Mouse (Mus musculus): ENCODE results near the gene Kncn.

Gene Kncn

DNA sequence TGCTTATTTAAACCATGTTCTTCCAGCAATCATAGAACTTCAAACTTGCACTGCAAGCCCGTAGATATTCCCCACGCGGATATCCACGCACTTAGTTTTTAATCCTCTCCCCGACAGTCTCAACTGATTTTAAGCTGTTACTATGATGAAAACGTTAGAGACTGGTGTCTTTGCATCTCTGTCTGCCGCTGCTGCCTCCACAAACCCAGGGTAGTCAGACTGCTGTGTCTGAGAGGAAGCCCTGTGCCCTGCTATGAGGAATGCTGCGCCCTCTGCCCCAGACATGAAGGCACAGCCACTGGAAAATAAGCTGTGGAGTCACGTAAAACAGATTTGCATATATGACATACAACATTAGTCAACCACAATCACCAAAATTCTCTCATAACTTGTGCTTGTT lies 5.4 kb upstream of the Kncn start:
- DNase-seq (ENCODE audit: low read depth, low spot score) = no peak

DNA sequence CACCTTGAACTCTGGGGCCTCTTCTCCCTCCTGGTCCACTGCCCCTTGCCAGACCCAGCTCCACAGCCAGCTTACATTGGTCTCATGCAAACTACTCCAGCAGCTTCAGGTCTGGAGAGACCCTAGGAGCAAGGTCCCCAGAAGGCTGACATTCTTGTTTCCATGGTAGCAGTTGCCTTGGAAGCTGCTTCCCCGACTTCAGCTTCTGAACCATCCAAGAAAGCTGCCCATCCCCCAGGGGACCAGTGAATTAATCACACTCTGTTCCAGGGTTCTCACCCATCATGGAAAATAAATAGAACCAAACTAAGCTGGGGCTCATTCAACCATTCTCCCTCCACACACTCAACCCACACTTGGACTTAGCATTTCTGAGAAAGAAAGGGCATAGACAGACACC lies 3.0 kb upstream of the Kncn start:
- DNase-seq (ENCODE audit: low read depth, low spot score) = no peak

DNA sequence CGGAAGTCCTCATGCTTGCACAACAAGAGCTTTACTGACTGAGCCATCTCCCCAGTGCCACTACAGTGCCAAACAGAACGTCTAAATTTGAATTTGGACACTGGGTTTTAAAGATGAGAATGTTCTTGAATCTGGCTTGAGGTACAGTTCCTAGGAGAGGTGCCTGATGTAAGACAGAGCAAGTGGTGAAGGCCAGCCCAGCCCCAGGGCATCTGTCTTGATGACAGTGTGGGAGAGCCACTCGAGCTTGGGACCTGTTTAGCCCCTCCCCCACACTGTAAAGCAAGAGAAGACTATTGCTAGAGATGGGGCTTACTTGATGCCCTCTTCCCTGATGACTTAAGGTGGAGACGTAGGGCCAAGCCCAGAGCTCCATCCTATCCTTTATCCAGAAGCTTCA lies 2.0 kb upstream of the Kncn start:
- no peak for DNase-seq (ENCODE audit: low read depth, low spot score)

DNA sequence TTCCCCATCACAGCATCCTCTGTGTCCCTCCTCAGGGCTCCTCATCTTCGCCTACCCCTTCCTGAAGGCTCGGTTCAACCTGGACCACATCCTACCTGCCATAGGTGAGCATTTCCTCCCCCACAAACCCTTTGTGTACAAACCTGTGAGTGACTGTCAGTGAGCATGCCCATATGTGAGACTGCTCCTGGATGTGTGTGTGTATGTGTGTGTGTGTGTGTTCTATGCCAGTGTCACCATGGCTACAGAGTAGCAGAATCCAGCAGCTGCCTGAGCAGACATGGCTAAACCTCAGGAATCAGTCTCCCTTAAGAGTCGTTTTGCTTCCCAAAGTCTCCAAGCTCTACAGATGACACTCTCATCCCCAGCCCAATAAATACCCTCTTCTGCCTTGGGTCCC lies 1.6 kb downstream of the Kncn start:
- no peak for DNase-seq (ENCODE audit: low read depth, low spot score)

DNA sequence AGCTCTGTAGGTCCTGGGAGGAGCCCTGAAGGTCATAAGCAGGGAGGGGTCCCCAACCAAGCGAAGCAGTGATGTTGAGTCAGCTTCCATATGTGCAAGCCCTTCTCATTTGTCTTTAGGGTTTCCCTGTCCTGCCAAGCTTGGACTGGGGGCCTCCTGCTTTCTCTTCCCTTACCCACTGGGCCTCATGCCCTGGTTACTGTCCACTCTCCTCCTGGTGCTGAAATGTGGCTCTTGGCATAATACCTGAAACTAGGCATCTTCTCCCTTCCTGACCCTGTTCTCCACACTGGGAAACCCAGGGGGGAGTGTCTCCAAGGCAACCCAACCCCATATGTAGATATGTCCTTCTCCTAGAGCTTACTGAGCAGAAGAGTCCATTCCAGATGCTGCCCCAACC lies 2.7 kb downstream of the Kncn start:
- peak; percentile 27 for DNase-seq (ENCODE audit: low read depth, low spot score)

DNA sequence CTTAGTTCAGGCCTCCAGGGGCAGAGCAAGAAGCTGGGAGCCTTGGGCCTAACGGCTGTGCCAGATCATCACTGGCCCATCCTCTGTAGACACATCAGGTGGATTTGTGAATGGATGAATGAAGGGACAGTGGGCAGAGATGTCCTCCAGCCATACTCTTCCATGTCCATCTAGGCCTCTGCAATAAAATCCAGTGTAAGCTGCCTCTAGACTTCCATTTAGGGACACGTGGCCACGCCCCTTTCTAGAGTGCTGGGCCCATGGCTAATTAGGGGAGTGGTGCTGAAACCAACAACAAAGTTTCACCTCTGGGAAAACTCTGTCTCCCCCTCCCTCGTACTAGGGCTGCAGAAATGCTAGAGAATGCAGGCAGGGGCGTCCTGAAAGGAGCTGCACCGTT lies 5.9 kb downstream of the Kncn start:
- no peak for DNase-seq (ENCODE audit: low read depth, low spot score)

DNA sequence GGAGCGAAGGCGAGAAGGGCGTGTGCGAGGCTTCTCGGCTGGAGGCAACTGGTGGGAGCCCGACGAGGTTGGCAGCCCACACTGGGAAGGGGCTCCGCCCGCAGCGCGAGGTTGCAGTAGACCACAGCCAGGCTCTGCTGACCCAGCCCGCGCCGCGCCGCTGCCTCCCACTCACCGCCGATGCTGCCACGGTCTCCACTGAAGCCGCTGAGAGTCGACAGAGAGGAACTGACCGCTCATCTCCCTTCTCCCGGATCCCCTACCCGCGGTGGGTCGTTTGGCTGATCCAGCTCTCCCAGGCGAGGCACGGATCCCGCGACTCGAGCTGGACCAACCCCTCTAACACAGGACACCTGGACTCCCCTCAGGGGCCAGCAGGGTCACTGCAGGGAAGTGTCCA lies 6.4 kb downstream of the Kncn start, which contains the start of gene 6430628N08Rik:
Gene 6430628N08Rik (plus strand): TSS at position 113 of the 400 bp plus-strand sequence.
- no peak for DNase-seq (ENCODE audit: low read depth, low spot score)

DNA sequence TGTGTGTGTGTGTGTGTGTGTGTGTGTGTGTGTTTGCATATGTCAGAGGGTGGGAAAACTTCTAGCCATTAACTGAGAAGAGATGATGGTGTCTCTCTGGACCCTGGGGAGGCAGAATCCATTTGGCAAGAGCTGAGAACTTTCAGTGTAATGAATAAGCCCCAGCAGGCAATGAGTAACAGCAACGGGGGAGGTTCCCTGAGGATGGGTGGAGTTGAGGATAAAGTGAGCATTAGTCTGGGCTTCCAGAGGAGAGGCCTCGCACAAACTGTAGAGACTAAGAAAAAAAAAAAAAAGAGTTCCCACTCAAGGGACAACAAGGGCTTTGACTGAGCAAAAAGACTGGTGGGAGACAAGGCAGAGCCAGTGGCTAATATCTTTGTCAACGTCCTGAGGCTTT lies 10.1 kb downstream of the Kncn start:
- peak; percentile 46 for DNase-seq (ENCODE audit: low read depth, low spot score)

DNA sequence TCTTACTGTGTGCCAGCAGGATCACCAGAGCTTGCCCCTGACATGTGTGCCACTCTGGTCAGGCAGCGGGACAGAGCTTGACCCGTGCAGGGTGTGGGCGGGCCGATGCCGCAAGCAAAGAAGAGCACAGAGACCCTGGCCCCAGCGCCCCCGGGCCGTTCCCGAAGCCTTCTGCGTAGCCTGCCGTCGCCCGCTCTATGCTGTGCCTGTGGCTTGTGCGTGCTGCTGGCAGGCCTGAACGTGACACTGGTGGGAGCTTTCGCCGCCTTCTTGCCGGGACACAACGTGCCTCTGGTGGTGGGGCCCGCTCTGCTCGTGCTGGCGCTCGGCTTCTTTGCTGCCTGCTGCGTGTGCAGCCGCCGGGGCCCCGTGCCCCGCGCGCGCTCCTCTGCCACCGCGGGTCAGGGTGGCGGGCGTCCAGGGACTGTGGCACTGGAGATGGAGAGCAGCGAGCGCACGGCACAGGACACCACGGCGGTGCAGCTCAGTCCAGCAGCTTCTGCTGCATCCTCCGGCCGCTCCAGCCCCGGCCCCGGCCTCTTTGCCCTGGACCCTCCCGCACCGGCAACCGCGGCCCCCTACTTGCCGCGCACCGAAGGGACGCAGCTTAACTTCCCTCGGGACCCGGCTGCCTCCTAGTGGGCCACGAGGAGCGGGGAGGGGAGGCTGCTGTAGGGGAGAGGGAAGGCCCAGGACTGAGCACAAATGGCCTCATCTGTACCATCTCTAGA lies 13.9 kb downstream of the Kncn start:
- no peak for DNase-seq (ENCODE audit: low read depth, low spot score)

DNA sequence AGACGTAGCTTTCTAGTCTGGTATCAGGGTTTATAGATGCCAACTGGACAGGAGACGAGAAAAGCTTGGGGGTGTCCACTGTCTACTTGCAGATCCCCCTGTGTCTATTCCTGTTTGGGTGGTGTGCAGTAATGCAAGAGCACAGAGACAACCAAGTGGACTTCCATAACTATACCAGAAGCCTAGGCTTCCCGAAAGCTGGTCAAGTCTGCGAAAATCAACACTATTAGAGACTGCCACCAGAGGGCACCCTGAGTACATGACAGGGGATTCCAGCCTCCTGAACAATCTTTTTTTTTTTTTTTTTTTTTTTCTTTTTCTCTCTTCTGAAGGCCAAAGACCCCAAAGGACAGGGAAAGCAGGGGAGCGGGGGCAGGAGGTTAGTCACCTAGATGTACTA lies 18.6 kb downstream of the Kncn start:
- peak; percentile 87 for DNase-seq (ENCODE audit: low read depth, low spot score)

DNA sequence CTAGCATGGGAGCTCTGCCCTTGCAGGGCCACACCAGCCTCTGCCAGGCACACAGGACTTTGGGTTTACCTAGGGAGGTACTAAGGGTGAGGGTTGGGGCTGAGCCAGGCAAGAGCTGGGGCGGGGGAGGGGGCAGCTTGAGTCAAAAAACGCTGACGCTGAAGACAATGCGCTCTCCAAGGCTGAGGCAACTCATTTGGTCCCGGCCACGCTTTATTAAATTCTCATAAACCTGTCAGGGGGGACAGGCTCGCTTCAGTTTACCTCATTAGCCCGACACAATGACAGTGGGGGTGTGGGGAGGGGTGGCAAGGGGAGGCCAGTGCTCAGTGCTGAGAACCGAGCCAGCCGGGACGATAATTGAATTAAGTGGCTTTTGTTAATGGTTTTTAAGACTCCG lies 20.2 kb downstream of the Kncn start:
- DNase-seq (ENCODE audit: low read depth, low spot score) = no peak

DNA sequence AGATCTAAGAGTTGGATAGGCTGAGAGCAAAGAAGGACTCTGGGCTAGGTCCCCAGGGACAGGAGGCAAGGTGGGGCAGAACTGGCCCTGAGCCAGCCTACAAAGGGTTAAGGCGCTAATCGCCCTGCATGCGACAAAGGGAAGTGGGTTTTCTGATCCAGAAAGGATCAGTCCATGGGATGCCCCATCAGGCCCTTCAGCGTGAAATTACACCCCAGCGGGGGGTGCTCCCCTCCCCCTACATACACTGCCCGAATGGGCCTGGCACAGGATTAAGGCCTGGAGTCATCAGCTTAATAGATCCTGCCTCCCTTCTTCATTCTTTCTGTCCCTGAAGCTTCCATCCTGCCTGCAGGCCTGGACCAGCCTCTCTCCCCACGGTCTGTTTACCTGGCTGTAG lies 21.5 kb downstream of the Kncn start:
- DNase-seq (ENCODE audit: low read depth, low spot score) = no peak

DNA sequence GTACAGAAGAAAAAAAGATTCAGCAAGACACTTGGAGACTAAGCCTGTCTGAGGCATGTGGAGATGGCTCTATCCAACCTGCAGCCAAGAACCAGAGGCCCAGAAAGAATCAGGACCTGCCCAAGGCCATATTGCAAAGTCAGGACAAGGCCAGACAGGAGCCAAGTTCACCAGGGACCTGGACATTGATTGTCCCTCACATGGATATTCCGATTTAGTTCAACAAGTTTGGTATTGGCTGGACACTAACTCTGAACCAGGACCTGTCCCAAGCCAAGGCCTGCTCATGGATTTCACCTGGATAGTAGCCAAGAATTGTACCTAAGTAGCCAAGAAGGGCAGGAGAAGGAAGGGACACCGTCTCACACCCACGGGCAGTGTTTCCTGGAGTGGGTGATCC lies 22.6 kb downstream of the Kncn start:
- no peak for DNase-seq (ENCODE audit: low read depth, low spot score)

DNA sequence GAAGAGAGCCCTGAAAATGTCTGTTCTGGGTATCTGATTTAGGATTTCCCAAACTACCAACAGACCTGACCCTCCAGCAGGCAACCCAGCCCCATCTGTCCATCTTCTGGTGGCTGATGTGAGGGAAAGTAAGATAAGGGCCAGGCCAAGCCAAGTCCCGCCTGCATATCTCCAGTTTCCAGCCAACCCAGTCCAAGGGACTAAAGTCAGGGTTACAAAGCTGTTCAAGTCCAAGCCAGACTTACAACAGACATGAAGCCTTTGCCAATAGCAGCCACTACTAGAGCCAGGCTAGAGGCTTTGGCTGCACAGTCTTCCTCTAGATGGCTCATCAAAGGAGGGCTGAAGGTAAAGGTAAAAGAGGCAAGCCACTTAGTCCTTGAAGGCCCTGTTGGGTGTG lies 23.8 kb downstream of the Kncn start:
- DNase-seq (ENCODE audit: low read depth, low spot score) = peak; percentile 27

DNA sequence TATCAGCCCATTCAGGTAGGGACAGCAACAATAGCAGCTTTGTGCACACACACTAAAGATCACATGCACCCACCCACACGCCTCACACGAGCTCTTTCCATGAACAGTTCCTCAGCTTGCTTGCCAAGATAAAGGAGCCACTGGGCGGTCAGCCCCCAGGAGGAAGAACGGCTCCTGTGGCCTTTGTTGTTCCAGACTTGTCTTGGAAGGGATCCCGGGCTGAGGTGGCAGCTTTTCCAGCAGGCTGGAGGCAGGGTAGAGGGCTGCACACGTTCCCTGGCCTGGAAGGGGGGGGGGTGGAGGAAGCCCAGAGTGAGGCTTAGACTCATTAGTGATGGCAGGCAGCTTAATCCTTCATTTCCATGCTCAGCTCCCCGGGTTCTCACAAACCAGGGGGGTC lies 24.4 kb downstream of the Kncn start:
- peak; percentile 44 for DNase-seq (ENCODE audit: low read depth, low spot score)

DNA sequence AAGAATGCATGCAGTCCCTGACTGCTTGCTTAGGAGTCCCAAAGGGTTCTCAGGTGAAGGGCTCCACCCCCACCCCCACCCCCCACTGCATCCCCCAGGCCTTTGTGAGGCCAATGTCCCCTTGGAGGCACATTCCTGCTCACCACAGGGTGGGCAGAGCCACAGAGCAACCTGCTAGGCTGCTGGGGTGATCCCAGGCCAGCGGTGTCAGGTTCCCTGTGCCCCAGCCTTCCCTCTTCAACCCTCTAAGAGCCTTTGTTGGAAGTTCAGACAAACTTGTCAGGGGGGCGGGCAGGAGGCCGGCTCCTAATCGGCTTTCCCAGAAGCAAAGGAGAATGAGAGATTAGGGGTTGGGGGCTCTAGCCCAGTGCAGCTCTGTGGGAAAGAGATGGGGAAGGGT lies 27.4 kb downstream of the Kncn start:
- DNase-seq (ENCODE audit: low read depth, low spot score) = no peak

DNA sequence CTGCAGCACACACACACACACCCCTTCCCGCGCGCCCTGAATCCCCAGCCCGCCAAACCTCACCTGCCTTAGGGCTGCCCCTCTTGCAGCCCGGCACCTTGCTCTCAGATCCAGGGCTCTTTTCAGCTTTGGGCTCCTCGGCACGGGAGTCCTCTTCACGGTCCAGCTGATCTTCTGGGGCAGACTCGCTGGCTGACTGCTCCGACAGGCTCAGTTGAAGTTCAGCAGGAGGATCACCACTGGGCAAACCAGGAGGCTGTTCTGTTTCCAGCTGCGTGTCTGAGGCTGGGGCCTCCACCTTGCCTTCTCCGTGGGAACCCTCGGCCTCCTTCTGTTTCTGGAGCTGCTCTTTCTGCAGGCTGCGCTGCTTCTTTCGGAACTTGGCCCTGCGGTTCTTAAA lies 35.7 kb downstream of the Kncn start:
- DNase-seq (ENCODE audit: low read depth, low spot score) = no peak

DNA sequence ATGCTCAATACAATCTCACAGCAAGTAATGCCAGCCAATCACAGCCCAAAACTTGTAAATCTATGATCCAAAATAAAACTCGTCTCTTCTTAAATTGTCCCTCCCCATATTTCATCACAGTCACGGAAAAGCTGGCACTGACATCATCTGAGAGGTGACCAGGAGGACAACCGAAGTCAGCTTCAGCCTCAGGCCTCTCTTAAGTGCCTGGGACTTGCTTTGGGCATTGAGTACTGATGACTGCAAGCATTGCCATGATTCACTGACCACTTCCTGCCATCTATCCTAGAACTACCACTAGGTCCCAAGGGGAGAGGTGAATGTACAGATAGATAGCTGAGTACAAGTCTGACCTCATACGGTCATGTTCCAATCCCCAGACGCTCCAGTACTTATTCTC lies 38.5 kb downstream of the Kncn start:
- DNase-seq (ENCODE audit: low read depth, low spot score) = peak; percentile 95

DNA sequence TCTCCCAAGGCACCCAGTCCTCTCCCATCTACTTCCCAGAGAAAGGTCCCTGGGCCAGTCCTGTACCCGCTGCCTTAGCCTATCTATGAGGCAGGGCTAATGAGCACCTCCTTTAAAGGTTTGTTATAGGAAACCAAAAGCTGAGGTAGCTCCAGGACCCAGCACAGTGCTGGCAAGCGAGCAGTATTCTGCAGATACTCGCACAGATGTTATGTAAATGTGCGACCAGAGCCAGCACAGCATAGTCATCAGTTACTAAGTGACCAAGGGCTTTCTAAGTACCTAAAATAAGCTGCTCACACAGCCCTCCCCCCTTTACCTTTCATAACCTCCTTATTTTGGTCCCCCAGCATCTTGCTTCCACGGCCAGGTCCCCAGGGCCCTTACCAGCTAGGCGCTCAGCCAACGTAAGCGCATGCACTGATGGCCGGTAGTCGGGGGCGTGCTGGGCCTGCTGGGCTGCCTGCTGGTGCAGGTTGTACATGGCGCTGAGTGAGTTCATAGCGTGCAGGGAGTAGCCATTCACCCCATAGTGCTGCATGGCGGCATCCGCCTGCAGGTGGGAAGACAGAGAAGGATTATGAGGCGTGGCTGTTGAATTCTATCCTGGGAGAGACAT lies 39.2 kb downstream of the Kncn start:
- DNase-seq (ENCODE audit: low read depth, low spot score) = peak; percentile 62

DNA sequence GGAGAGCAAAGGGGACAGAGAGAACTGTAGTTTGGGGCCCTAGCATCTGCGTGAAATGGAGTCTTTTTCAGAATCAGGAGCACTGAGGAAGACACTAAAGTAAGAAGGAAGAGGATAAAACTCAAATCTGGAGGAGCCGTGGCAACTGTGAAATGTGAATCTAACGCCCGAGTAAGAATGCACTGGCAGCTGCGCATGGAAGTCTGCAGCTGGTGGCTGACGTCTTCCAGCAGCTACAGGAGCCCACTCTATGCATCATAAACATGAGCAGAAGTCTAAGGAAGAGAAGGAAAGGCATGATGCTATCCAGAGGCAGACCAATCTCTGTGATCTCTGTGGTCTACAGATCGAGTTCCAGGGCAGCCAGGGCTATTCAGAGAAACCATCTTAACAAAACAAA lies 43.4 kb downstream of the Kncn start:
- no peak for DNase-seq (ENCODE audit: low read depth, low spot score)

DNA sequence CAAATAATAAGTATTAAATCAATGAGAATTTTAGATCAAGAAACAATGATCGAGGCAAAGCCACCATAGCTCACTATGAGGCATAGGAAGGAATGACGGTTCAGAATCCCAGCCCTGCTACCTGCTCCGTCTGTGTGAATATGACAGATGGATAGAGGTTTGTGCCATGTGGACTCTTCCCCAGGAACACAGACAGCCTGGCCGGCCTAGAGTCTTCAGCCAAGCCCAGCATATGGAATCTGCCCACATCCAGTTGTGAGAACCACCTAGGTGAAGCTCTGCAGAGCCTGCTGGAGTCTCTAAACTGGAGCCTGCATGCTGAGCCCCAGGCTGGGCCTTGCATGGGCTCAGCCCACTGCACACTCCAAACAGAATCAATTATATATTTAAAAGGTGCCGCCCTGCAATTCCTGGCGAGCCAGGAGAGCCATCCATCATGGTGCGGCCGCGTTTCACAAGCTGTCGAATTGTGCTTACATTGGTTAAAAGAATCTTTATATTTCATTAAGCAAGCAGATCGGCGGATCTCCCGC lies 47.4 kb downstream of the Kncn start:
- no peak for DNase-seq (ENCODE audit: low read depth, low spot score)

DNA sequence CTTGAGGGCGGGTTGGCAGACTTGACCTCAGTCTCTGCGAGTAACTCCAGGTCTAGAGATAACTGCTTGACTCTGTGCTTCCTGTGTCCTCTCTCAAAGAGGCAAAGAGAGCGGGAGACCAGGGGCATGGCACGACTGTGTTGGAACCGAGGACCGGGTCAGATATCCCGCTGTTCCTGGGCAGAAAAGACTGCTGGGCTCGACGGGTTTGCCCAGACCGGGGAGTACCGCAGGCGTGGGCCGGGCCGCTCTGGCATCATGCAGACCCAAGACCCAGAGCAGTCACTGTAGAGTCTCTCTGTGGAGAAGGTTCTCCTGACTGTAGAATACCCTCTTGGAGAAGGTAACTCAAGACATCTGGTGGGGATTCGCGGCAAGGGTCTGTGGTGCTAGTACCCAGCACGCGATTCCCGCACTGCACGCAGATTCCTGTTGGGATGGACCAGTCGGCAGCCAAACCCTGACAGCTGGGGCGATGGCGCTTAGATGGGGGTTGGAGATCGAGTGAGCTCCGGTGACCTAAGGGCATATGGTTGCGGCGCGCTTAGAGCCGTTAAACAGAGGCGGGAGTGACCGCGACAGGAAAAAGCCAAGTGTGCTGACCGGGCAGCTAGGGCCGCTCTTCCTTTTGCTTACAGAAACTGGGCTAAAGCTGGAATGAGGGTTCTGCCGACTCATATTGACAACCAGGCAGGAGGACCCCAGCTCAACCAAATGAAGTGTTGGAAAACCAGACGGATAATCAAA lies 51.8 kb downstream of the Kncn start:
- DNase-seq (ENCODE audit: low read depth, low spot score) = no peak

DNA sequence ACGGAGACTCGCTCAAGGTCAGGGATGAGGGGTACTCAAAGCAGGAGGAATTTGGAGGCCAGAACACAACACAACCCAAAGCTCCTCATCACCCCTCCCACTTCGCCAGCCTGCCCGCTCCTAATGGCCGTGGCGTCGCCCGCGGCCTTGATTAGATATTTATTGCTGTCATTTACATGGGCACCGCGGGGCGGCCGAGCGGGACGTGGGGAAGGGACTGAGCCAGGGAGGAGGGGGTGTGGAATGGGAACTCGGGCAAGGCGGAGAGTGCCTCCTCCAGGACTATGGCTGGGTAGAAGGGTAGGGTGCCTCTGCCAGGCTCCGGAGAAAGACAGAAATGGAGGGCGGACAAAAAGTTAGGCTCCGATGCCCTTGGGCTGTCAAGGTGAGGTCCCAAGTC lies 52.4 kb downstream of the Kncn start:
- no peak for DNase-seq (ENCODE audit: low read depth, low spot score)
